Mouse (Mus musculus) bone marrow macrophage, adult 2 months (primary cell): Measurements from ENCODE around the gene Gm20388.

ENCODE experiments used
- CTCF ChIP-seq: IDR thresholded peaks from 2 replicates; pipeline ENCODE4 v1.5.1; 2012; ENCODE audit warnings: low read depth, mild to moderate bottlenecking, low read length, moderate library complexity
- POLR2A ChIP-seq: IDR thresholded peaks from 2 replicates; pipeline ENCODE4 v1.6.1; 2012; ENCODE audit warnings: mild to moderate bottlenecking, low read depth, low read length, borderline replicate concordance

DNA sequence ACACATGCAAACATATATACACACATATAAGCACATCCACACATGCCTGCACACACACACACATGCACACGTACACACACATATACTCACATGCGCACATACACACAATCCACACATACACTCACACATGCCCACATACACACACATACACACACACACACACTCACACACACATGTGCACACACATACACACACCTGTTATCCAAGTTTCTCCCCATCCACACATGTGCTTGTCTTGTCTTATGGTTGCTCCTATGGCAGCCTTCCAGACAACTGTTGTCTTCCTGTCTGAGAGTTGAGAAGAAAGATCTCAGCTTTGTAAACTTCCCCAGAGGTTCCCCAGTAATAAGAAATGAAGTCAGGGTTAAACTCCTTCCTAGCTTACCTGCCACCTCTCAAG lies 2258.8 kb downstream of the Gm20388 start:
- TF ChIP-seq POLR2A (no peak), CTCF (no peak)
